ENCODE assay signal across 26 mouse cellular contexts in the genomic region with DNA sequence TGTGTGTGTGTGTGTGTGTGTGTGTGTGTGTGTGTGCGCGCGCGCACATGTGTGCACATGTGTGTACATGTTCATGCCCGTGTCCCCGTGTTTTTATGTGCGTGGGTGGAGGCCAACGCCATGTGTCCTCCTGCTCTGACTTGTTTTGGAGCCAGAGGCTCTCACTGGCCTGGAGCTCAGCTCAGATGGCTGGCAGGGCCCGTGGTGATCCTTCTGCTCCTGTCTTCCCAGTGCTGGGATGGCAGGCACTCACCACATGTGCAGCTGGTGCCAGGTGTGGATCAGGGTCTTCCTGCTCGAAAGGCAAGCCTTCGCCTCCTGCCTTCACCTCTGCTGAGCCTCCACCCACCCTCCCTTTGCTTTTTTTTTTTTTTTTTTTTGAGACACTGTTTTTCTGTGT. TPM values are rescaled to one million over a fixed set of nuclear protein-coding genes. Genes with fewer than 3 reads are reported as not detected.
"Had no signal": no experiment of that assay in that cellular context is flagged by ENCODE, and none has a peak within 500 bp of the region (broad histone marks: within the 10 kb centered on the region; RNA-seq: fewer than 3 reads in every experiment).

No protein-coding gene starts in this region.

- H3K27ac ChIP-seq: gastrocnemius, adult 2 months; heart, adult 2 months; heart, embryonic 13.5 days; heart, embryonic 15.5 days; hindbrain, embryonic 12.5 days; hindbrain, embryonic 15.5 days; hindbrain, postnatal 0 days; kidney, embryonic 15.5 days; kidney, postnatal 0 days; limb, embryonic 13.5 days; limb, embryonic 15.5 days; liver, embryonic 12.5 days; liver, embryonic 14.5 days had no signal

- H3K27me3 ChIP-seq: heart, embryonic 15.5 days; hindbrain, embryonic 15.5 days had no signal

- H3K4me3 ChIP-seq: gastrocnemius, adult 2 months; heart, adult 2 months; heart, embryonic 13.5 days; heart, embryonic 15.5 days; hindbrain, embryonic 12.5 days; hindbrain, embryonic 15.5 days; kidney, embryonic 15.5 days; limb, embryonic 13.5 days; limb, embryonic 15.5 days; liver, embryonic 12.5 days had no signal

- H3K9ac ChIP-seq: heart, embryonic 13.5 days; heart, embryonic 15.5 days; hindbrain, embryonic 12.5 days; hindbrain, embryonic 15.5 days; kidney, embryonic 15.5 days; limb, embryonic 13.5 days; limb, embryonic 15.5 days; liver, embryonic 12.5 days; liver, embryonic 14.5 days had no signal

- H3K9me3 ChIP-seq: heart, embryonic 15.5 days; hindbrain, embryonic 12.5 days; hindbrain, embryonic 15.5 days; kidney, embryonic 15.5 days; limb, embryonic 13.5 days; limb, embryonic 15.5 days; liver, embryonic 12.5 days had no signal

- H3K4me2 ChIP-seq: heart, embryonic 11.5 days; heart, embryonic 13.5 days; heart, embryonic 15.5 days; hindbrain, embryonic 12.5 days; hindbrain, embryonic 15.5 days; kidney, embryonic 15.5 days; limb, embryonic 13.5 days; limb, embryonic 15.5 days; liver, embryonic 12.5 days had no signal

- DNase-seq: gastrocnemius, adult 2 months; gastrocnemius, postnatal 10 days; gastrocnemius, postnatal 36 days; heart, adult 11 months; heart, adult 2 months; heart, postnatal 14 days; heart, postnatal 36 days; layer of hippocampus, adult 9-11 months; layer of hippocampus, postnatal 36 days had no signal

- ATAC-seq: hindbrain, postnatal 0 days; intestine, embryonic 16.5 days; liver, embryonic 12.5 days had no signal

- H3K36me3 ChIP-seq: heart, embryonic 13.5 days; heart, embryonic 15.5 days; hindbrain, embryonic 12.5 days; hindbrain, embryonic 15.5 days; kidney, embryonic 15.5 days; limb, embryonic 13.5 days; limb, embryonic 15.5 days; liver, embryonic 12.5 days had no signal

RNA-seq across cellular contexts. Expression of gene Onecut3, which starts 35.0 kb away (rescaled TPM):
- polyA plus RNA-seq: gonadal fat pad, adult 2 months; heart, embryonic 11.5 days; heart, embryonic 13.5 days; heart, embryonic 15.5 days; heart, postnatal 0 days; kidney, adult 2 months; kidney, embryonic 15.5 days; kidney, postnatal 0 days; limb, embryonic 13.5 days; limb, embryonic 15.5 days; liver, adult 2 months had no signal
